Mouse (Mus musculus) 3T3-L1 (cell line): ENCODE measurements at regions not wholly inside any gene's neighbourhood (a gene's known extent, or its start where the extent isn't known, plus 50 kb on each side); places are given as distances from the start of the nearest gene placed in this dataset.

Experiments
- DNase-seq: peaks from one replicate; pipeline ENCODE4 v3.0.0-alpha.2; 2015; ENCODE audit warnings: low read depth, low spot score

- no peak for DNase-seq
Observed at GRCm38 (mm10) chr9:63087195-63087594, 61.6 kb downstream of the Skor1 start.

- no peak for DNase-seq
Observed at GRCm38 (mm10) chr9:63086671-63087070, 62.1 kb downstream of the Skor1 start.

GRCm38 (mm10) chr9:63082830-63083229 is 65.9 kb downstream of the Skor1 start:
- no peak for DNase-seq

GRCm38 (mm10) chr9:63082311-63082710 is 66.5 kb downstream of the Skor1 start:
- no peak for DNase-seq

DNA sequence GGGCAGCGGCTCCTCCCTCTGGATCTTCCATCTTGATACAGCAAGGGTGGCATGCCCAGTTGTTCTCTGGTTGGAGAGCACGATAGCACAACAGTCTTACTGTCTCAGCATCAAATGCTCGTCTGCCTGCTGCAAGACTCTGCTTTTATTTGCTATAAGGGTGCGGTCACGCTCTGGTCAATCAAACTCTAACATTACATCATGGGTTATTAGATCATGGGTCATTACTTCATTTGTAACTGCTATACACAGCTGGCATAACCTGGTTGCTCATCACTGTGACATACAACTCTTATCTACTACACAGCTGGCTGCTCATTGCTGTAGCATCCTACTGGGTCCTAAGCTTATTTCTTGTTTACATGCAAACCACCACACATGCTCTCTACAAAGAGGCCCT is 68.4 kb downstream of the Skor1 start:
- no peak for DNase-seq

- no peak for DNase-seq
Observed at GRCm38 (mm10) chr9:63075252-63075651, 73.5 kb downstream of the Skor1 start.

- DNase-seq, result no peak
Observed at GRCm38 (mm10) chr9:63074803-63075202, 74.0 kb downstream of the Skor1 start.

DNA sequence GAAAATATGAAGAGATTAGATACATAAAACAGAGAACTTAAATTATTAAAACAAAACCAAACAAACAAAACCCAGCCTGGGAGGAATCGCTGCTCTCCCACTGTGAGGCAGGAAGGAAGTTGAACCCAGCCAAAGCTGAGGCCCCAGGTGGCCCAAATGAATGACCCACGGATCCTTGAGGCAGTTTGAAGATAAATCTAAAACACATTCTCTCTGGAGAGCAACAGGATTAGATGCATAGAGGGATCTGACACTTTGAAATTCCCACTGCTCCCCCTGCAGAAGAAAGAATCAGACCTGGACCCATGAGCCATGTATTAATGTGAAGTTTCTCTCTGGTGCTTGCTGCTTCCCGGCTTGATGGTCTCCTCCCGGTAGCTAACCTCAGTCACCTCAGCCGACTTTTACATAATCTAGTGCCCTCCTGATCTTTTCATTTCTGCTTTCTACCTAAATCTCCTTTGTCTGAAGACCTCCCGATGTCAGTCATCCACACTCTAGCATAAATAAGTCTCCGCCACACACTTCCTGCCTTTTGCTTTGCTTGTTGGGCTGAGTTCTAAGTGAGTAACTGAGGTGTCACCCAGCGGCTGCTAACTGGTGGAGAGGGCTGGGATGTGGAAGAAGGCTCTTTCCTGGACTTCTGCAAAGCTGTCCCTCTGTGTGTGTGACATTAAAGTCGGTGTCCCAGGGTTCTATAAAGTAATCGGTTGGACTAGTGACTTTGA is 74.6 kb downstream of the Skor1 start:
- DNase-seq, result no peak

DNA sequence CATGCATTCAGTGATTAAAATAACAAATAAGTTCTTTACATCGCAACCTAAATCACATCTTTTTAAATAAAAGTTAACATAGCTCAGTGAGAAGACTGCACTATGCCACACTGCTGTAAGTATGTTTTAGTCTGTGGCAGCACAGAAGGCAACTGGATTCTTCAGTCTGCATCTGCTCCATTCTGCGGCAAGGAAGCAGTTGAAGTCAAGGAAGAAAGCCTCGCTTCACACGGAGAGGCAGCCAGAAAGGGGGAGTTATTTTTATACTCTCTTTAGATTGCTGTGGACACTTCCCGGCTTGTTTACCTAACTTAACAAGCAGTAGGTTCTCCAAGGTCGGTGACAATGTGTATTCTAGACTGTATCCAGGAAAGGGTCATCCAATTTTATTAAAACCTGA is 77.7 kb downstream of the Skor1 start:
- no peak for DNase-seq

- no peak for DNase-seq
Observed at GRCm38 (mm10) chr9:63069919-63070318, 78.8 kb downstream of the Skor1 start.

- DNase-seq, result peak; percentile 50
Observed at GRCm38 (mm10) chr9:63067054-63067406, 79.3 kb upstream of the Pias1 start.

DNA sequence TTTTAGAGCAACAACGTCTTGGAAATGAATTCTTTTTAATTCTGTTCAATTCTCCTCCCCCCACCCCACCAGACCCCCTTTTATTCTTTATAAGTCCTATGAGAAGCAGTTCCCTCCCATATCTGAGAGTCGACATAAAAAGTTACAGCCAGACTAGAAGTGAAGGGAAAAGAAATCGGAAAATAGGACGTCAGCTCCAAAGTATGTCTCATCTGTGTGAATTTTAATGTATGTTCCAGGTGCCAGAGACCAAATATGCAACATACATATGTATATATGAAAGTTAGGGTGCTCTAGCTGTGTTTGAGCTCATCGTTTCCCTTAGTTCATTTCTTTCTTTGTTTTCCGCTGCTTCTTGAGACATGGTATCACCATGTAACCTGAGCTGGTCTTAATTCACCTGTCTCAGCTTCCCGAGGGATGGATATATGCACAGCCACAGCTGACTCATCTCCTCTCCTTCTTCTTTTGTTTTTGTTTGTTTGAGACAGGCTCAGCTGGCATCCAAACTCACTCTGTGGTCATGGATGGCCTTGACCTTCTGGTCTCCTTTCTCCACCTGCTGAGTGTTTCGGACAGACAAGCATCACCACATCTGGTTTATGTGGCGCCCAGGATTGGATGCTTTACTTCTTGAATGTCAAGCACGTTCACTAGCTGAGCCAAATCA is 78.8 kb upstream of the Pias1 start:
- peak; percentile 35 for DNase-seq

GRCm38 (mm10) chr9:63063525-63063924 is 75.8 kb upstream of the Pias1 start:
- no peak for DNase-seq

DNA sequence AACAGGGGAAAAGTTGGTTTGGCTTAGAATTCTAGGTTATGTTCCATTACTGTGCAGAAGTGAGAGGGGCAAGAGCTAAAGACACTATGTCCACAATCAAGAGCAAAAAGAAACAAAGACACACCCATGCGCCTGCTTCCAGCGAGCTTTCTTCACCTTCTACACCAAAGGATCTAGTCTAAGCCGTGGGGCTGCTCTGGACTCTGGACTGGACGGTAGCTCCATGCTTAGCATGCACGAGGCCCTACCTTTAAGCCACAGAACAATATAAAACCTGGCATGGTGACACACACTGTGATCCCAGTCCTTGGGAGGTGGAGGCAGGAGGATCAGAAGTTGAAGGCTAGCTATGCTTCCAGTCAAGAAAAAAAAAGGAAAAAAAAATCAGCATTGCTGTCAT is 73.0 kb upstream of the Pias1 start:
- DNase-seq, result no peak

- no peak for DNase-seq
Observed at GRCm38 (mm10) chr9:63059234-63059842, 71.6 kb upstream of the Pias1 start.

- DNase-seq, result no peak
Observed at GRCm38 (mm10) chr9:63058506-63059233, 70.9 kb upstream of the Pias1 start.

GRCm38 (mm10) chr9:63056695-63057349 is 69.1 kb upstream of the Pias1 start:
- DNase-seq, result no peak

GRCm38 (mm10) chr9:63052181-63052580 is 64.5 kb upstream of the Pias1 start:
- DNase-seq, result peak; percentile 40

- DNase-seq, result peak; percentile 55
Observed at GRCm38 (mm10) chr9:63051631-63052030, 63.9 kb upstream of the Pias1 start.

DNA sequence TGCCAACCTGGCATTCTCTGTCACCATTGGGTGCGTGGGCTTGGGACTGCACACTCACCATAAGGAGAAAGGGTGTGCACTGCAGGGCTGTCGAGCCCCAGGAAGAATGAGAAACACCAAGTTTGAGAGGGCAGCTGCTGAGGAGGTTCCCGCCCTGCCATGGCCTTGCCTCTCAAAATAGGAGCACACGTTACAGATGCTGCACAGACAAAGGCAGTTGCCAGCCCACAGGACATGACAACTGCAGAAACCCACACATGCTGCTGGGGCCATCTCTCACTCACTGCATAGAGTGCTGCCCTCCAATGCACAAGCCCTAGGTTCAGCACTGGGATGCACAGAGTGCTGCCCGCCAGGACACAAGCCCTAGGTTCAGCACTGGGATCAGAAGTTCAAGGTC is 61.6 kb upstream of the Pias1 start:
- no peak for DNase-seq

DNA sequence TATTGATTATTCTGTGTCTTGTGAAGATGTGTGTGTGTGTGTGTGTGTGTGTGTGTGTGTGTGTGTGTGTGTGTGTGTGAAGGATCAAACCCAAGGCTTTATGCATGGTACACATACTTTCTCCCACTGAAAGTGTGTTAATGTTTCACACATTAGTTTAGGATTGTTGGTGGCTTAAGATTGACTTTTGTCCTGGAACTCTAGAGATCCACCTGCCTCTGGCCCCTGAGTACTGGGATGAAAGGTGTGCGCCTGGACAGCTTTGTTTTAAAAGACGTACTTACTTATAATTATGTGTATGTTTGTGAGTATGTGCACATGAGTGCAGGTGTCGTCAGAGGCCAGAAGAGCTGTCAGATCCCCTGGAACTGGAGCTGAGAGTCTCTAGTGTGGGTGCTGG is 59.3 kb upstream of the Pias1 start:
- DNase-seq, result no peak

DNA sequence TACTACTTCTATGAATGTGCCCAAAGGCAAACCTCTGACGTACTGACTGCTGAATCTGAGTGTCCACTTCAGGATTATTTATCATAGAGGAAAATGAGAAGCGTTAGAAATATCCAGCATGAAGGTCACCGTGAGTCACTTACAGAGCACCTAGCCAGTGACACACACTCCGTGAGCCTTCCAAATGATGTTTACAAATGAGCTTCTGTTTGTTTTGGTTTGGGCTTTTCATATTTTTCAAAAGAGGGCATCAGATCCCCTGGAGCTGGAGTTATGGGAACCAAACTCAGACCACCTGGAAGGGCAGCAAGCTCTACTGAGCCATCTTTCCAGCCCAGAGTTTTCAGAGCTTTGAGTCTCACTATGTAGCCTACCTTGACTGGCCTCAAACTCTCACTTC is 57.8 kb upstream of the Pias1 start:
- no peak for DNase-seq
